Mouse (Mus musculus): Measurements from ENCODE around the gene Nbas. TPM values are rescaled to one million over a fixed set of nuclear protein-coding genes. Genes with fewer than 3 reads are reported as not detected.

Gene Nbas
- polyA plus RNA-seq (2012; rRNA removed), result 4.6 and 4.7 TPM in 2 replicates

GRCm38 (mm10) chr12:13268826-13269449, at the start of gene Nbas:
Gene Nbas, plus strand, starts transcription at chr12:13269133.

DNA sequence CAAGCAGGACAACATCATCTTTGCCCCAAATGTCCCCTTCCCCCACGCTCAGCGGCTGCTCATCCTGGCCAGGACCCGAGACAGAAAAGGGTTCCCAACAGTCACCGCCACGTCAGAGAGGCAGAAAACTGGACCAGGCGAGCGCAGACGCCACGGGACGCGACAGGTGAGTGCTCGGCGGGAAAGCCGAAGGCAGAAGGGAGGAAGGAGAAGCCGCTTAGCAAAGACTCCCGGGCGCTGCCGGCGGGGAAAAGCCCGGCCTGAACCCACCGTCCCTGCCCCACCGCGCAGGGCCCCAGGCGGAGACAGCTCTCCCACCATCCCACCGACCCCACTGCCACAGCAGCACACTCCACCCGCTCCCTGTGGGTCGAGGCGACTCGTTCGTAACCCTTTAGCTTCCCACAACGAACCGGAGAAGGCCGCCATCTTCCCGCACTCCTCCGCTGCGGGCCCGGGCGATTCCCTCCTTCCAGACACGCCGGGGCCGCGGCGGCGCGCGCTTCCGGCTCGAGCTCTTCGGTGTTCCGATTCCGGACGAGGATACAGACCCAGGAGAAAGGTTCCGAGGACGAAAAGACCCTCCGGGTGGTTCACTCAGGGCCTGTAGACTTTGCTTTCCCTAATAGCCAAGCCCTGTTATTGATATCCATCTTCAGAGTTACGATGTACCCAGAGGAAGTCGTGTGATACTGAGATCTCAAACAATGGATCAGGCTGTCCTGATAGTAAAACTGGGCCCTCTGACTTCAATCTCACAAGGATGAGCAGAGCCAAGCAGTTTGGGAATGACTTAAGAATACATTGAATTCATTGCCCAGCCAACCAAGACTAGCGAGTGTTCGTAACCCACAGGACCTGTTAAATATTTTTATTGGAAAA, 20.0 kb upstream of the Nbas start, which contains the start of gene Ddx1:
Ddx1 (minus strand) TSS at position 523 of the 882 bp plus-strand sequence.

Other genes with a start within 250 kb of the Nbas start
- 21.1 and 23.1 TPM in 2 replicates for gene Ddx1, start 19.9 kb upstream of the Nbas start, polyA plus RNA-seq (2012; rRNA removed)

Data from liver, embryonic 18 days (tissue).